Mouse (Mus musculus) embryo, embryonic 10.5 days (tissue): Measurements from ENCODE around the gene Grik3.

Source experiments
- DNase-seq: peaks from one replicate; pipeline ENCODE4 v3.0.0-alpha.2; 2015; ENCODE audit warnings: low spot score

The Grik3 gene

GRCm38 (mm10) chr4:125492122-125492505 lies 1.6 kb downstream of the Grik3 start:
- no peak for DNase-seq

GRCm38 (mm10) chr4:125492706-125493105 lies 2.2 kb downstream of the Grik3 start:
- no peak for DNase-seq

- DNase-seq: peak; percentile 39
Observed at GRCm38 (mm10) chr4:125493124-125493523, 2.6 kb downstream of the Grik3 start.

GRCm38 (mm10) chr4:125495477-125495876 lies 5.0 kb downstream of the Grik3 start:
- peak; percentile 44 for DNase-seq

- no peak for DNase-seq
Observed at GRCm38 (mm10) chr4:125497001-125497400, 6.5 kb downstream of the Grik3 start.

- DNase-seq: no peak
Observed at GRCm38 (mm10) chr4:125497471-125497870, 7.0 kb downstream of the Grik3 start.

GRCm38 (mm10) chr4:125498866-125499265 lies 8.4 kb downstream of the Grik3 start:
- DNase-seq: no peak

- peak; percentile 81 for DNase-seq
Observed at GRCm38 (mm10) chr4:125502861-125503260, 12.4 kb downstream of the Grik3 start.

- no peak for DNase-seq
Observed at GRCm38 (mm10) chr4:125512434-125512833, 21.9 kb downstream of the Grik3 start.

- DNase-seq: no peak
Observed at GRCm38 (mm10) chr4:125515646-125516045, 25.1 kb downstream of the Grik3 start.

GRCm38 (mm10) chr4:125516612-125517011 lies 26.1 kb downstream of the Grik3 start:
- DNase-seq: no peak

- DNase-seq: peak; percentile 53
Observed at GRCm38 (mm10) chr4:125518861-125519260, 28.4 kb downstream of the Grik3 start.

- DNase-seq: no peak
Observed at GRCm38 (mm10) chr4:125522931-125523330, 32.4 kb downstream of the Grik3 start.

GRCm38 (mm10) chr4:125525266-125525665 lies 34.8 kb downstream of the Grik3 start:
- DNase-seq: no peak

GRCm38 (mm10) chr4:125526425-125526824 lies 35.9 kb downstream of the Grik3 start:
- no peak for DNase-seq

- no peak for DNase-seq
Observed at GRCm38 (mm10) chr4:125533965-125534364, 43.5 kb downstream of the Grik3 start.

GRCm38 (mm10) chr4:125534449-125534848 lies 43.9 kb downstream of the Grik3 start:
- peak; percentile 70 for DNase-seq

GRCm38 (mm10) chr4:125534991-125535401 lies 44.5 kb downstream of the Grik3 start:
- peak; percentile 75 for DNase-seq

GRCm38 (mm10) chr4:125535465-125535864 lies 45.0 kb downstream of the Grik3 start:
- no peak for DNase-seq

GRCm38 (mm10) chr4:125535977-125536376 lies 45.5 kb downstream of the Grik3 start:
- no peak for DNase-seq

GRCm38 (mm10) chr4:125538301-125538965 lies 47.9 kb downstream of the Grik3 start:
- DNase-seq: no peak

- DNase-seq: no peak
Observed at GRCm38 (mm10) chr4:125539617-125540016, 49.1 kb downstream of the Grik3 start.

GRCm38 (mm10) chr4:125543171-125543570 lies 52.7 kb downstream of the Grik3 start:
- no peak for DNase-seq
